Mouse (Mus musculus) liver, embryonic 12.5 days (tissue): Measurements from ENCODE around the gene Myo6. TPM values are rescaled to one million over a fixed set of nuclear protein-coding genes. Genes with fewer than 3 reads are reported as not detected.

Source experiments
- ATAC-seq: fragments of 200-750 bp; cut with Nextera tagmentation; 2 replicates; pipeline ENCODE4 v1.8.0; 2017; ENCODE audit warnings: moderate number of reproducible peaks, mild to moderate bottlenecking, moderate library complexity
- H3K27ac ChIP-seq: fragments of 300-500 bp; sonication (generic); 2 replicates; pipeline ENCODE4 v1.5.1; 2016; ENCODE audit warnings: mild to moderate bottlenecking
- H3K27me3 ChIP-seq: fragments of 300-500 bp; sonication (generic); replicated peaks from 2 replicates; pipeline ENCODE4 v1.6.1; 2016; ENCODE audit warnings: mild to moderate bottlenecking, moderate library complexity
- H3K36me3 ChIP-seq: fragments of 300-500 bp; sonication (generic); 2 replicates; pipeline ENCODE4 v1.6.1; 2016; ENCODE audit warnings: mild to moderate bottlenecking, moderate library complexity
- H3K4me1 ChIP-seq: fragments of 300-500 bp; sonication (generic); 2 replicates; pipeline ENCODE4 v1.6.1; 2016
- H3K4me2 ChIP-seq: fragments of 300-500 bp; sonication (generic); 2 replicates; pipeline ENCODE4 v1.6.1; 2016; ENCODE audit warnings: mild to moderate bottlenecking, moderate library complexity
- H3K4me3 ChIP-seq: fragments of 300-500 bp; sonication (generic); 2 replicates; pipeline ENCODE4 v1.5.1; 2016; ENCODE audit warnings: mild to moderate bottlenecking, moderate library complexity
- H3K9ac ChIP-seq: fragments of 300-500 bp; sonication (generic); 2 replicates; pipeline ENCODE4 v1.6.1; 2016; ENCODE audit warnings: mild to moderate bottlenecking, moderate library complexity
- H3K9me3 ChIP-seq: fragments of 300-500 bp; sonication (generic); replicated peaks from 2 replicates; pipeline ENCODE4 v1.6.1; 2016; ENCODE audit warnings: mild to moderate bottlenecking, moderate library complexity
- WGBS: fragments of 180-500 bp; shearing (Covaris S2); methylation state at CpG from one replicate; pipeline ENCODE4 v1.1.7; 2016; ENCODE audit not compliant: insufficient replicate concordance; 5-methylcytosine and 5-hydroxymethylcytosine counted together
- polyA plus RNA-seq: library from polyadenylated mRNA; unstranded; fragments of >200 nt; fragmentation: Nextera tagmentation; extraction: Ambion mirVana; gene quantifications from 2 replicates; pipeline ENCODE4 v1.2.1, GENCODE M21; 2016

Gene Myo6
- polyA plus RNA-seq, 1 experiment from 2014 or later: 4.8 TPM

- WGBS: 73% methylated on average over 2 of the region's 2 CpGs
- no peaks in the 10 kb centered on the region for H3K9me3 ChIP-seq
- H3K27me3 ChIP-seq: no peaks in the 10 kb centered on the region
- no peak overlapping the region for H3K4me2 ChIP-seq
- no peak overlapping the region for H3K9ac ChIP-seq
- H3K4me3 ChIP-seq: no peak overlapping the region
- H3K36me3 ChIP-seq: no peaks in the 10 kb centered on the region
- no peak for ATAC-seq
- H3K27ac ChIP-seq: no peak overlapping the region
- H3K4me1 ChIP-seq: no peaks in the 10 kb centered on the region
Measured at GRCm38 (mm10) chr9:80256561-80256960, 91.7 kb downstream of the Myo6 start.

DNA sequence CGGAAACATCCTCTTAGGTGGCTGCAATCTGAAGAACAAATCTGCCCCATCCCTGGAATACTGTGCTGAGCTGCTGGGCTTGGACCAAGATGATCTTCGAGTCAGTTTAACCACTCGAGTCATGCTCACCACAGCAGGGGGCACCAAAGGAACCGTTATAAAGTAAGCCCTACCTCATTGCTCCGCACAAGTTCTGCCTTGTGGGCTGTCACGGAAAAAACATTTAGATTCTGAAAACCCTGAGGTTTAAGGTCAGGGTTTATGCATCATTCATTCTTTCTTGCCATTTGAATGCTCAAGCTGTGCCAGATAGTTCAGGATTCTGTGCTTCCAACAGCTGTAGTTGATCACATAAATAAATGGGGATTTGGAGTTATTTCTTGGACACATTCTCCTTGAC, 93.6 kb downstream of the Myo6 start:
- no peak overlapping the region for H3K9ac ChIP-seq
- H3K4me2 ChIP-seq: no peak overlapping the region
- no peak overlapping the region for H3K27ac ChIP-seq
- WGBS: 32% methylated on average over 6 of the region's 6 CpGs
- ATAC-seq: no peak
- H3K4me3 ChIP-seq: no peak overlapping the region
- no peaks in the 10 kb centered on the region for H3K27me3 ChIP-seq
- H3K36me3 ChIP-seq: no peaks in the 10 kb centered on the region
- no peaks in the 10 kb centered on the region for H3K9me3 ChIP-seq
- 0 out of 2 replicates have a peak, but pooled peaks cover 4% of the 10 kb centered on the region for H3K4me1 ChIP-seq

GRCm38 (mm10) chr9:80260905-80261304, 96.1 kb downstream of the Myo6 start:
- H3K9me3 ChIP-seq: no peaks in the 10 kb centered on the region
- no peak for ATAC-seq
- no peak overlapping the region for H3K4me3 ChIP-seq
- H3K36me3 ChIP-seq: no peaks in the 10 kb centered on the region
- H3K27me3 ChIP-seq: no peaks in the 10 kb centered on the region
- H3K27ac ChIP-seq: no peak overlapping the region
- 0 out of 2 replicates have a peak, but pooled peaks cover 4% of the 10 kb centered on the region for H3K4me1 ChIP-seq
- H3K4me2 ChIP-seq: no peak overlapping the region
- H3K9ac ChIP-seq: no peak overlapping the region
- 26% methylated on average over 3 of the region's 3 CpGs for WGBS

- Histone ChIP-seq H3K27me3 (no peaks in the 10 kb centered on the region), H3K9me3 (no peaks in the 10 kb centered on the region), H3K4me1 (0 out of 2 replicates have a peak, but pooled peaks cover 4% of the 10 kb centered on the region), H3K4me2 (no peak overlapping the region), H3K27ac (no peak overlapping the region), H3K36me3 (no peaks in the 10 kb centered on the region), H3K9ac (no peak overlapping the region), H3K4me3 (no peak overlapping the region)
- WGBS: 24% methylated on average over 8 of the region's 8 CpGs
- ATAC-seq: no peak
Measured at GRCm38 (mm10) chr9:80262367-80263026, 97.7 kb downstream of the Myo6 start.

- WGBS: 29% methylated on average over 7 of the region's 7 CpGs
- ATAC-seq: no peak
- peak overlapping the region; percentile 18; the same call in 1 of the 2 replicates for H3K4me2 ChIP-seq
- H3K9me3 ChIP-seq: no peaks in the 10 kb centered on the region
- no peak overlapping the region for H3K4me3 ChIP-seq
- H3K27me3 ChIP-seq: no peaks in the 10 kb centered on the region
- no peak overlapping the region for H3K27ac ChIP-seq
- no peaks in the 10 kb centered on the region for H3K36me3 ChIP-seq
- 0 out of 2 replicates have a peak, but pooled peaks cover 4% of the 10 kb centered on the region for H3K4me1 ChIP-seq
- H3K9ac ChIP-seq: no peak overlapping the region
Measured at GRCm38 (mm10) chr9:80266086-80266485, 101.3 kb downstream of the Myo6 start.

GRCm38 (mm10) chr9:80266507-80266906, 101.7 kb downstream of the Myo6 start:
- H3K27me3 ChIP-seq: no peaks in the 10 kb centered on the region
- WGBS: 30% methylated on average over 7 of the region's 7 CpGs
- ATAC-seq: no peak
- no peak overlapping the region for H3K27ac ChIP-seq
- H3K36me3 ChIP-seq: no peaks in the 10 kb centered on the region
- no peaks in the 10 kb centered on the region for H3K9me3 ChIP-seq
- peak overlapping the region; percentile 18; the same call in 1 of the 2 replicates for H3K4me2 ChIP-seq
- no peak overlapping the region for H3K9ac ChIP-seq
- H3K4me1 ChIP-seq: 0 out of 2 replicates have a peak, but pooled peaks cover 4% of the 10 kb centered on the region
- H3K4me3 ChIP-seq: no peak overlapping the region

DNA sequence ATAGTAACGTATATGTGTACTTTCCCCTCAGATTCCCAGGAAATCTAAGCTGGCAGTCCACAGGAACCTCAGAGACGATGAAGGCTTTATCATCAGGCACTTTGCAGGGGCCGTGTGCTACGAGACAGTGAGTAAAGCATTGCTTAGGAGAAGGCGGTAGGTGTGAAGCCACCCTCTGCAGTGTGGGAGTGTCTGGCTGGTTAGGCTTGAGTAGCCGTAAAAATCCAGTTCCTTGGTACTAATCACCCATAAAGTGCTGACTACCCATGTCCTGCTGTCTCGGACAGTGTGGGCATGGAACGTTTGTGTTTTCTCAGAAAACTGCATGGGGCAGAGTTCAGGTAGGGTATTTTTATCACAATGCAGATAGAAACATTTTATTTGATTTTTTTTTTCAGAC, 104.8 kb downstream of the Myo6 start:
- Histone ChIP-seq H3K36me3 (no peaks in the 10 kb centered on the region), H3K4me2 (no peak overlapping the region), H3K9ac (no peak overlapping the region), H3K9me3 (no peaks in the 10 kb centered on the region), H3K27me3 (no peaks in the 10 kb centered on the region), H3K27ac (no peak overlapping the region), H3K4me1 (no peaks in the 10 kb centered on the region), H3K4me3 (no peak overlapping the region)
- 65% methylated on average over 8 of the region's 8 CpGs for WGBS
- ATAC-seq: no peak

- Histone ChIP-seq H3K27me3 (no peaks in the 10 kb centered on the region), H3K4me2 (no peak overlapping the region), H3K4me3 (no peak overlapping the region), H3K4me1 (no peaks in the 10 kb centered on the region), H3K36me3 (no peaks in the 10 kb centered on the region), H3K9ac (no peak overlapping the region), H3K9me3 (no peaks in the 10 kb centered on the region), H3K27ac (no peak overlapping the region)
- 70% methylated on average over 1 of the region's 1 CpGs for WGBS
- no peak for ATAC-seq
Measured at GRCm38 (mm10) chr9:80272951-80273350, 108.1 kb downstream of the Myo6 start.

DNA sequence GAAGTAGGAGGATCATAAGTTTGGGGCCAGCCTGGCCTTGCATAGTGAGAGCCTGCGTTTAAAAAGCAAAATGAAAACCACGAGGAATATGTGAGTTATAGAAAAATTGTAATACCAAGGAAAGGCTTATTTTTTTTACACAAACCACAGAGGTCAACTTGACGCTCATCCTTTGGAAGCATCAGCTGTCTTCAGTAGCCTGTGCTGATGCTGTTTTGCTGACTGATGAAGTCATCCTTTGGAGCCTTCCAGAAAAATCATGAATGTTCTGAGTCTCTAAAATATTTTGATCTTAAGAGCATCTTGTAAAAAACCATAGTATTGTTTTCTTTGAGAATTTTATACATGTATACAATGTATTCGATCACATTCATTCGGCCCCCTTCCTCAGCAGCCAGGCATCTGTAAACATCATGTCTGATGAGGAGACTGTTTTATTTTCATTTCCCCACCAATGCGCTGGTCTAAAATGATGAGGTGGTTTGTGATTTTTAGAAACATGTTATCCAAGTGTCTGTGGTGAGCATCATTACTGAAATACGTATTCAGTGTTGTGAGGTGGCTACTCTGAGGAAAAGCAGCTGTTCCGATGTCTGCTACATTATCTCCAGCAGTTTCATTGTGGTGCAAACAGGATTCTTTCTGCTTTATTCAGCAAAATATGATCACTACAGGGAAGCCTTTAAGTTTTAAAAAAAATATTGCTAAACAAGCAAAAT, 110.4 kb downstream of the Myo6 start:
- no peak overlapping the region for H3K27ac ChIP-seq
- 77% methylated on average over 8 of the region's 8 CpGs for WGBS

DNA sequence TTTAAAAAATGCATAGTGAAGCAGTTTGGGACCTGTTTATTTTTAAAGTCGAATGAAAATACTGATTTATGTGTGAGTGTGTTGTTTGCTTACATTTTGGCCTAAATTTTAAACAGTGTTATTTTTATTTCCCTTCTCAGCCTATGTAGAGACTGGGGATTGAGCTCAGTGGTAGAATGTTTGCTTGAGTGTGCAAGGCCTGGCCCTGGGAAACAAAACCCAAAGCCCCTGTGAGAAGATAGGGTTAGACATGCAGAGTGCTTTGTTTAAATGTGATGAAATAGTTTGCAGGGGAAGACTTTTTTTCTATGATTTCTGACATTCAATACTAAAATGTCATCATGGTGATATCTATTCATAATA, 110.9 kb downstream of the Myo6 start:
- Histone ChIP-seq H3K36me3 (no peaks in the 10 kb centered on the region), H3K4me3 (no peak overlapping the region), H3K9me3 (no peaks in the 10 kb centered on the region), H3K27ac (no peak overlapping the region), H3K27me3 (no peaks in the 10 kb centered on the region), H3K4me1 (no peaks in the 10 kb centered on the region), H3K4me2 (no peak overlapping the region), H3K9ac (no peak overlapping the region)
- 81% methylated on average over 1 of the region's 1 CpGs for WGBS
- no peak for ATAC-seq

More for the DNA sequence above, 110.4 kb downstream of the Myo6 start:
- Histone ChIP-seq H3K9ac (no peak overlapping the region), H3K4me2 (no peak overlapping the region), H3K9me3 (no peaks in the 10 kb centered on the region), H3K36me3 (no peaks in the 10 kb centered on the region), H3K4me3 (no peak overlapping the region), H3K27me3 (no peaks in the 10 kb centered on the region), H3K4me1 (no peaks in the 10 kb centered on the region)
- no peak for ATAC-seq

DNA sequence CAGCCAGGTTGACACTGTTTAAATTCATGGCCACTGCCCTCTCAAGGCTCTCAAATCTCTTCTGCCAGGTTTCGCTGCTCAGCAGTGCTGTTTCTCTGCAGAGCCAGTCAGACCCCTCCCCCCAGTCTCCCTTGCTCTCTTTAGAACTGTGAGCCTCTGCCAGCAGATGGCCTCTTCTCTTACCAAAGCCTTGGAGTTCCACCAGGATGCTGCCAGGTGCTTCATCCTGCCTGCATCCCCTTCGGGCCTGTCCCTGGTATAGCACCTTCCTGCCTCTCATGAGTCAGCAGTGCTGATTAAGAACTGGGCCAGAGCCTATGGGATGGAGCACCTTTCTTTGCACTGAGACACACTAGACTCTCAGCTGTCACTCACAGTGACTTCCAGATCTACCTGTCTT, 112.3 kb downstream of the Myo6 start:
- H3K9ac ChIP-seq: no peak overlapping the region
- H3K4me1 ChIP-seq: no peaks in the 10 kb centered on the region
- no peak overlapping the region for H3K4me2 ChIP-seq
- no peaks in the 10 kb centered on the region for H3K9me3 ChIP-seq
- 58% methylated on average over 2 of the region's 2 CpGs for WGBS
- no peak for ATAC-seq
- no peak overlapping the region for H3K4me3 ChIP-seq
- H3K27ac ChIP-seq: no peak overlapping the region
- no peaks in the 10 kb centered on the region for H3K36me3 ChIP-seq
- H3K27me3 ChIP-seq: no peaks in the 10 kb centered on the region

DNA sequence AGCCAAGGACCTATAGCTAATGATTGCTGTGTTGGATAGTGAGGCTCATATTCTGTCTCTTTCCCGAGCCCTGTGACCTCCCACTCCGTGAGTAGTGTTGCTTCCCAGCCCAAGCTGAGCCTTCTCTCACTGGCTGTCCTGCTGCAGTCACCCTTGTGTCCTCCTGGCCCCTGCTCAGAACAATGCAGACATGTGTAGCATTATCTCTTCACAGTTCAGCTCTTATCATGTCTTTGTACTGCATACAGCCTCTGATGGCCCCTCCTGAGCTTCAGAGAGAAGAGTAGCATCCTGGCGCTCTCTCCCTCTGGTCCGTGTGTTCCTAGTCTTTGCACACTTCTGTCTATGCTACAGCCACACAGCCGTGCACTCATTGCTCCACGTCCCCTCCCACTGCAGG, 112.9 kb downstream of the Myo6 start:
- H3K4me3 ChIP-seq: no peak overlapping the region
- H3K9ac ChIP-seq: no peak overlapping the region
- H3K27ac ChIP-seq: no peak overlapping the region
- no peaks in the 10 kb centered on the region for H3K4me1 ChIP-seq
- no peaks in the 10 kb centered on the region for H3K27me3 ChIP-seq
- no peaks in the 10 kb centered on the region for H3K9me3 ChIP-seq
- H3K36me3 ChIP-seq: no peaks in the 10 kb centered on the region
- no peak overlapping the region for H3K4me2 ChIP-seq
- 61% methylated on average over 6 of the region's 6 CpGs for WGBS
- ATAC-seq: peak; percentile 44
